Mouse (Mus musculus) ES-CJ7 (cell line): ENCODE data around the gene Jph3.

Experiments
- DNase-seq: peaks from one replicate; pipeline ENCODE4 v3.0.0; 2011; ENCODE audit warnings: low read depth, low spot score

Gene Jph3

DNA sequence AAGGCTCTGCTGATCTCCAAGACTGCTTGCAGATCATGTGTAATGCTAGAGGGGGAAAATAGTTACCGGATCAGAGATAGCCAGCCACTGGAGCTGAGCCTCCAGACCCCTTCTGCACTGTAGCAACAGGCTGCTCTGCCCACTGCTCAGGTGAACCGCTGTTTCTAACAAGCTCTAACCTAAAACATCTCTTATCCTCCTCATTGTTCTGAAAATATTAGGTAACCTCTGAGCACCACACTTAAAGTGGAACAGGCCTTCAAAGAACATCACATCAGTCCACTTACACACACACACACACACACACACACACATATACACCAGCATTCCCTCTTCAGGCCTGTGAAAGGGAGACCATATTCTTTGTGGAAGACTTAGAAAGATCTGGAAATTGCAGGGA lies 102.6 kb downstream of the Jph3 start:
- DNase-seq: no peak

DNA sequence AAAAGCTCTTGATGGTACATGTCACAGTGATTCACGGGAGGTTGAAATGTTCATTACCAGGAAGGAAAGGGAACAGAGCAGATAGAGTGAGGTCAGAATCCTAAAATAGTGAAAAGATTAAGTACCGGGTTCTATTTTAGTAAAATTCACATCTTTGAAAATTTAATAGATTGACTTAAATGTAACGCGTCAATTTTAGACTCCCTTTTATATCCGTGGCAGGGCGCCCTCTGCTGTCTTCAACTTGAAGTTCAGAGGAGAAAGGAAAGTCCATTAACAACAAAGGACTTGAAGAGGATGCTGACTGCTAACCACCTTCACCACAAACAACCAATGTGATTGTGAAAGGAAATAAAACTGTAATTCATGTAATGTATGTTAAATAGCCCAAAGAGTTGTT lies 103.1 kb downstream of the Jph3 start:
- peak; percentile 88 for DNase-seq

DNA sequence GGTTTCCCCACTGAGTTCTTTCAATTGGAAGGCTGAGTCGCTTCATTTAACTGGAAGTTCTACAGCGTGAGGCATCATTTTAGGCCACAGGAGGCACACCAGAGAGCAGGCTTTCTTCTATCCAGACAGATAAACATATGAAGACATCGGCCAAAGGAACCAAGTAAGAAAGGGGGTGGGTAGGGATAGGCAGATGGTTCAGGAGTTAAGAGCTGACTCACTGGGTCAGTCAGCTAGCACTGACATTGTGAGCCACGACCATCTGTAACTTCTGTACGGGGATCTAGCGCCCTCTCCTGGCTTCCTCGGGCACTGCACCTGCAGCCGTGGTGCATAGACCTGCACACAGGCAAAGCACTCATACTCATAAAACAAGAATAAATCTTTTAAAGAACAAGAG lies 111.8 kb downstream of the Jph3 start:
- DNase-seq: peak; percentile 90

DNA sequence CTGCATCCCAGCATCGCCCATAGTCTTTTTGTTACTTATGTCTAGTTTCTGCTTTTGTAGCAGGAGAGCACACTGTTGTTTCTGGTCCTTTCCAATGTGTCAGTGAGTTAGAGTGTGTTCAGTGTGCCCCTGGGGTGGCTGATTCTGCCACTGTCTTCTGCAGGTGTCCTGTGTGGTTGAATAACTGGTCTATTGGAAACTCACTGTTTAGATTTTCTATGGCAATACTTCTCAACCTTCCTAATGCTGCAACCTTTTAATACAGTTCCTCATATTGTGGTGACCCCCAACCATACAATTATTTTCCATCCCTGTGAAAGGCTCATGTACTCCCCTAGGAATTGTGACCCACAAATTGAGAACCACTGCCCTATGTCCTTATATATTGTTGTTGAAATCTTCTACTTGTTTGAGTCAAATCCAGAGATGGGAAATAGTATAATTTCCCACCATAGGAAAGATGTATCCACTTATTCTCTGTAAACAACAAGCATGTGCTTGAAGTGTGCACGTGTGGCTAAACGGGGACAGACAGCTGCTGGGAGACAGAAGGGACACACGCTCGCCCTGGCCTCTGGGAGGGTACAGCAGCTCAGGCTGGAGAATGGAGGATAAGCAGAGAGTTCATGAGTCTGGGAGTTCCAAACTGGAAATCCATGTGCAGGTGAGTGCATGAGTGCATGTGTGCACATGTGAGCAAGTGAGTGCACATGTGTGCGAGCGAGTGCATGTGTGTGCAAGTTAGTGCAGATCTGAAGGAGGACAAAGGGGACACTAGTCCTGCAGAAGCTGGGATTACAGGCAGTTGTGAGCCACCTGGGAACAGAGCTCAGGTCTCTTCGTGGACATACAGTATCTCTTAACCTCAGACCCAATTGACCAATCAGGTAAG lies 112.9 kb downstream of the Jph3 start:
- no peak for DNase-seq

- DNase-seq: no peak
These were observed 113.8 kb downstream of the Jph3 start for GRCm38 (mm10) chr8:121843184-121843733.
